Mouse (Mus musculus) liver, postnatal 0 days (tissue): ENCODE results near the gene Gys1.

ENCODE experiments used
- CTCF ChIP-seq: sonication (generic); IDR thresholded peaks from 2 replicates; pipeline ENCODE4 v1.5.1; 2016; ENCODE audit warnings: antibody characterized with exemption, low read depth
- EP300 ChIP-seq: IDR thresholded peaks from 2 replicates; pipeline ENCODE4 v1.6.1; 2016; ENCODE audit warnings: antibody characterized with exemption, low read depth, mild to moderate bottlenecking

DNA sequence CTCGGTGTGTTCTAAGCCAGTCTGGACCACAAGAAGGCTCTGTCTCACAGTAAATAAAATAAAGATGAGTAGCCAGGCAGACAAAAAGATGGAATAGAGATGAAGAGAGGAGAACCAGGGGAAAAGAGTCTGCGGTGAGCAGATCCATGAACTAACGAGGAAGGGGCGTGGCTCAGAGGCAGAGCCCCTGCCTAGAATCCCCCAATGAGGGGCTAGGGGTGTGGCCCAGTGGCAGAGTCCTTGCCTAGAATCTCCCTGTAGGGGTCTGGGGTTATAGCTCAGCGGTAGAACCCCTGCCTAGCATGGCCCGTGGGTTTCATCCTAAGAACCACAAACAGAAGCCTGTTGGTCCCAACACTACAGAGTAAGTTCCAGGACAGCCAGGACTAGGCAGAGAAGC lies 2.4 kb downstream of the Gys1 start:
- TF ChIP-seq CTCF = no peak
- TF ChIP-seq EP300 = no peak
